Mouse (Mus musculus) intestine, embryonic 14.5 days (tissue): ENCODE data around the gene Actn1. TPM values are rescaled to one million over a fixed set of nuclear protein-coding genes. Genes with fewer than 3 reads are reported as not detected.

ENCODE experiments used
- ATAC-seq: fragments of 200-750 bp; cut with Nextera tagmentation; replicated peaks from 2 replicates; pipeline ENCODE4 v1.8.0; 2017; ENCODE audit warnings: low read depth, moderate number of reproducible peaks, moderate TSS enrichment, moderate library complexity; ENCODE audit not compliant: low FRiP score, low TSS enrichment
- DNase-seq: peaks from one replicate; pipeline ENCODE4 v3.0.0-alpha.2; 2018; ENCODE audit warnings: low spot score
- H3K27ac ChIP-seq: fragments of 300-500 bp; sonication (generic); 2 replicates; pipeline ENCODE4 v1.5.1; 2014; ENCODE audit warnings: low read depth, mild to moderate bottlenecking, control low read depth
- H3K27me3 ChIP-seq: fragments of 300-500 bp; sonication (generic); replicated peaks from 2 replicates; pipeline ENCODE4 v1.6.1; 2014; ENCODE audit warnings: low read length, control low read depth; ENCODE audit not compliant: control insufficient read depth, insufficient read depth
- H3K36me3 ChIP-seq: fragments of 300-500 bp; sonication (generic); 2 replicates; pipeline ENCODE4 v1.6.1; 2014; ENCODE audit warnings: low read length, control low read depth; ENCODE audit not compliant: control insufficient read depth, insufficient read depth
- H3K4me1 ChIP-seq: fragments of 300-500 bp; sonication (generic); replicated peaks from 2 replicates; pipeline ENCODE4 v1.6.1; 2014; ENCODE audit warnings: low read length, control low read depth, mixed read lengths; ENCODE audit not compliant: control insufficient read depth, insufficient read depth
- H3K4me2 ChIP-seq: fragments of 300-500 bp; sonication (generic); 2 replicates; pipeline ENCODE4 v1.6.1; 2014; ENCODE audit warnings: low read length
- H3K4me3 ChIP-seq: fragments of 300-500 bp; sonication (generic); 2 replicates; pipeline ENCODE4 v1.5.1; 2014; ENCODE audit warnings: low read depth, low read length, control low read depth, mixed read lengths
- H3K9ac ChIP-seq: fragments of 300-500 bp; sonication (generic); 2 replicates; pipeline ENCODE4 v1.6.1; 2014; ENCODE audit warnings: mild to moderate bottlenecking, low read length
- H3K9me3 ChIP-seq: fragments of 300-500 bp; sonication (generic); 2 replicates; pipeline ENCODE4 v1.6.1; 2016; ENCODE audit warnings: low read length, control low read depth; ENCODE audit not compliant: control insufficient read depth
- WGBS: fragments of 180-500 bp; shearing (Covaris S2); extraction: QIAGEN DNeasy Blood & Tissue Kit; methylation state at CpG from one replicate; pipeline ENCODE4 v1.1.7; 2014; 5-methylcytosine and 5-hydroxymethylcytosine counted together
- polyA plus RNA-seq: library from polyadenylated mRNA; unstranded; fragments of >200 nt; fragmentation: Nextera tagmentation; extraction: Ambion mirVana; gene quantifications from 2 replicates; pipeline ENCODE4 v1.2.1, GENCODE M21; 2014

The Actn1 gene
- polyA plus RNA-seq, 1 experiment from 2014 or later, result 68.6 TPM

- 0 out of 2 replicates have a peak, but pooled peaks cover 2% of the 10 kb centered on the region for H3K9me3 ChIP-seq
- no peaks in the 10 kb centered on the region for H3K36me3 ChIP-seq
- H3K4me2 ChIP-seq, result peak overlapping the region; percentile 71
- H3K27me3 ChIP-seq, result no peaks in the 10 kb centered on the region
- H3K27ac ChIP-seq, result peak overlapping the region; percentile 97
- DNase-seq (peak; percentile 74), ATAC-seq (peak; percentile 66)
- peaks cover 31% of the 10 kb centered on the region for H3K4me1 ChIP-seq
- peak overlapping the region; percentile 52 for H3K4me3 ChIP-seq
- peak overlapping the region; percentile 87 for H3K9ac ChIP-seq
- WGBS, result 4% methylated on average over 6 of the region's 6 CpGs
Observed at GRCm38 (mm10) chr12:80130558-80131358, 129.4 kb downstream of the Actn1 start.

GRCm38 (mm10) chr12:80129531-80129930 lies 130.6 kb downstream of the Actn1 start:
- Histone ChIP-seq H3K9ac (no peak overlapping the region), H3K36me3 (no peaks in the 10 kb centered on the region), H3K4me1 (peaks cover 41% of the 10 kb centered on the region), H3K9me3 (0 out of 2 replicates have a peak, but pooled peaks cover 2% of the 10 kb centered on the region), H3K4me2 (no peak overlapping the region), H3K4me3 (no peak overlapping the region), H3K27me3 (no peaks in the 10 kb centered on the region), H3K27ac (peak overlapping the region; percentile 97; the same call in 1 of the 2 replicates)
- no peak for ATAC-seq
- 96% methylated on average over 8 of the region's 8 CpGs for WGBS
- no peak for DNase-seq

- 86% methylated on average over 5 of the region's 5 CpGs for WGBS
Observed at GRCm38 (mm10) chr12:80127191-80127762, 132.9 kb downstream of the Actn1 start.

GRCm38 (mm10) chr12:80125316-80125715 lies 134.9 kb downstream of the Actn1 start:
- WGBS, result 74% methylated on average over 5 of the region's 5 CpGs
- Histone ChIP-seq H3K4me1 (peaks cover 54% of the 10 kb centered on the region), H3K4me3 (no peak overlapping the region), H3K4me2 (no peak overlapping the region), H3K9me3 (0 out of 2 replicates have a peak, but pooled peaks cover 2% of the 10 kb centered on the region), H3K27me3 (no peaks in the 10 kb centered on the region), H3K9ac (no peak overlapping the region), H3K27ac (no peak overlapping the region), H3K36me3 (peaks cover 13% of the 10 kb centered on the region)
- ATAC-seq, result no peak
- no peak for DNase-seq

More at GRCm38 (mm10) chr12:80127191-80127762, 132.9 kb downstream of the Actn1 start:
- Histone ChIP-seq H3K4me1 (peaks cover 63% of the 10 kb centered on the region), H3K4me3 (no peak overlapping the region), H3K27me3 (no peaks in the 10 kb centered on the region), H3K36me3 (0 out of 2 replicates have a peak, but pooled peaks cover 1% of the 10 kb centered on the region), H3K9ac (no peak overlapping the region), H3K27ac (no peak overlapping the region), H3K9me3 (0 out of 2 replicates have a peak, but pooled peaks cover 2% of the 10 kb centered on the region), H3K4me2 (no peak overlapping the region)
- ATAC-seq (no peak), DNase-seq (no peak)

- ATAC-seq (no peak), DNase-seq (no peak)
- H3K27me3 ChIP-seq, result no peaks in the 10 kb centered on the region
- peaks cover 13% of the 10 kb centered on the region for H3K36me3 ChIP-seq
- peaks cover 49% of the 10 kb centered on the region for H3K4me1 ChIP-seq
- H3K4me3 ChIP-seq, result no peak overlapping the region
- WGBS, result 53% methylated on average over 3 of the region's 3 CpGs
- 0 out of 2 replicates have a peak, but pooled peaks cover 2% of the 10 kb centered on the region for H3K9me3 ChIP-seq
- no peak overlapping the region for H3K4me2 ChIP-seq
- no peak overlapping the region for H3K9ac ChIP-seq
- peak overlapping the region; percentile 91; the same call in 1 of the 2 replicates for H3K27ac ChIP-seq
Observed at GRCm38 (mm10) chr12:80124756-80125155, 135.4 kb downstream of the Actn1 start.

GRCm38 (mm10) chr12:80124211-80124610 lies 136.0 kb downstream of the Actn1 start:
- H3K9ac ChIP-seq, result no peak overlapping the region
- ATAC-seq (no peak), DNase-seq (no peak)

GRCm38 (mm10) chr12:80123227-80123803 lies 136.9 kb downstream of the Actn1 start:
- whole genome bisulfite sequencing, result 13% methylated on average over 4 of the region's 4 CpGs
- H3K36me3 ChIP-seq, result peaks cover 13% of the 10 kb centered on the region
- H3K9ac ChIP-seq, result peak overlapping the region; percentile 20; the same call in 1 of the 2 replicates
- peaks cover 41% of the 10 kb centered on the region for H3K4me1 ChIP-seq
- H3K4me3 ChIP-seq, result no peak overlapping the region
- no peaks in the 10 kb centered on the region for H3K27me3 ChIP-seq
- peak overlapping the region; percentile 91 for H3K27ac ChIP-seq
- H3K4me2 ChIP-seq, result peak overlapping the region; percentile 24
- DNase-seq, result peak; percentile 78
- ATAC-seq, result peak; percentile 73
- 0 out of 2 replicates have a peak, but pooled peaks cover 2% of the 10 kb centered on the region for H3K9me3 ChIP-seq

More at GRCm38 (mm10) chr12:80124211-80124610, 136.0 kb downstream of the Actn1 start:
- Histone ChIP-seq H3K4me1 (peaks cover 43% of the 10 kb centered on the region), H3K4me2 (no peak overlapping the region), H3K4me3 (no peak overlapping the region), H3K27ac (peak overlapping the region; percentile 91), H3K27me3 (no peaks in the 10 kb centered on the region), H3K9me3 (0 out of 2 replicates have a peak, but pooled peaks cover 2% of the 10 kb centered on the region), H3K36me3 (peaks cover 13% of the 10 kb centered on the region)
- 68% methylated on average over 3 of the region's 3 CpGs for WGBS

GRCm38 (mm10) chr12:80121438-80121837 lies 138.7 kb downstream of the Actn1 start:
- H3K27me3 ChIP-seq, result no peaks in the 10 kb centered on the region
- WGBS, result 44% methylated on average over 1 of the region's 1 CpGs
- H3K4me1 ChIP-seq, result peaks cover 44% of the 10 kb centered on the region
- peak overlapping the region; percentile 91; the same call in 1 of the 2 replicates for H3K27ac ChIP-seq
- no peaks in the 10 kb centered on the region for H3K9me3 ChIP-seq
- no peak for DNase-seq
- H3K9ac ChIP-seq, result no peak overlapping the region
- H3K36me3 ChIP-seq, result peaks cover 13% of the 10 kb centered on the region
- no peak overlapping the region for H3K4me3 ChIP-seq
- H3K4me2 ChIP-seq, result no peak overlapping the region
- ATAC-seq, result no peak
